Mouse (Mus musculus): Measurements from ENCODE around the gene Foxn3. TPM values are rescaled to one million over a fixed set of nuclear protein-coding genes. Genes with fewer than 3 reads are reported as not detected.

Foxn3 gene
- 160 TPM for polyA plus RNA-seq (2017; shearing (Covaris generic))

GRCm38 (mm10) chr12:99563219-99564059 lies at the start of gene Foxn3:
TSS of gene Foxn3 (minus strand) at chr12:99563582.

